Mouse (Mus musculus) mature B cell (primary cell): ENCODE results near the gene Ppef1.
"Not testable (repeated sequence)": the region's sequence is repeated elsewhere in the genome, so short reads cannot be mapped to it uniquely, and the experiment has no call there.

Source experiments
- in situ Hi-C: fragments of 300-500 bp; cut with MboI; formaldehyde crosslinking; loops from 2 replicates; pipeline ENCODE4 v1.14.3; 2019

Gene Ppef1

GRCm38 (mm10) chrX:160735650-160736049, at the start of gene Ppef1:
Ppef1 (minus strand) TSS chrX:160735765.
- in situ Hi-C loops, result no loop called here

GRCm38 (mm10) chrX:160782276-160782675, 46.7 kb upstream of the Ppef1 start:
- in situ Hi-C loops, result no loop called here

GRCm38 (mm10) chrX:160773033-160773432, 37.5 kb upstream of the Ppef1 start:
- in situ Hi-C loops, result no loop called here

- in situ Hi-C loops, result not testable (repeated sequence)
Observed at GRCm38 (mm10) chrX:160769622-160770021, 34.1 kb upstream of the Ppef1 start.

GRCm38 (mm10) chrX:160767713-160768112, 32.1 kb upstream of the Ppef1 start, which contains the start of gene Rs1:
Rs1 (plus strand) TSS chrX:160768013.
- in situ Hi-C loops, result no loop called here

GRCm38 (mm10) chrX:160766233-160766616, 30.7 kb upstream of the Ppef1 start:
- in situ Hi-C loops, result no loop called here

GRCm38 (mm10) chrX:160765389-160766232, 30.0 kb upstream of the Ppef1 start:
- in situ Hi-C loops, result no loop called here

GRCm38 (mm10) chrX:160750808-160751207, 15.2 kb upstream of the Ppef1 start:
- in situ Hi-C loops, result no loop called here

- in situ Hi-C loops, result no loop called here
Observed at GRCm38 (mm10) chrX:160748653-160749052, 13.1 kb upstream of the Ppef1 start.

GRCm38 (mm10) chrX:160745399-160745798, 9.8 kb upstream of the Ppef1 start:
- in situ Hi-C loops, result no loop called here

- in situ Hi-C loops, result no loop called here
Observed at GRCm38 (mm10) chrX:160699171-160699570, 36.4 kb downstream of the Ppef1 start.

- in situ Hi-C loops, result no loop called here
Observed at GRCm38 (mm10) chrX:160691559-160691958, 44.0 kb downstream of the Ppef1 start.

- in situ Hi-C loops, result no loop called here
Observed at GRCm38 (mm10) chrX:160690094-160690493, 45.5 kb downstream of the Ppef1 start.

- in situ Hi-C loops, result no loop called here
Observed at GRCm38 (mm10) chrX:160669992-160670391, 65.6 kb downstream of the Ppef1 start.

GRCm38 (mm10) chrX:160610882-160611644, 124.5 kb downstream of the Ppef1 start:
- in situ Hi-C loops, result no loop called here

- in situ Hi-C loops, result no loop called here
Observed at GRCm38 (mm10) chrX:160610482-160610881, 125.1 kb downstream of the Ppef1 start.

GRCm38 (mm10) chrX:160609849-160610248, 125.7 kb downstream of the Ppef1 start:
- in situ Hi-C loops, result no loop called here

GRCm38 (mm10) chrX:160603981-160604541, 131.5 kb downstream of the Ppef1 start:
- in situ Hi-C loops, result no loop called here

- in situ Hi-C loops, result no loop called here
Observed at GRCm38 (mm10) chrX:160603316-160603715, 132.2 kb downstream of the Ppef1 start.

GRCm38 (mm10) chrX:160602770-160603169, 132.8 kb downstream of the Ppef1 start:
- in situ Hi-C loops, result no loop called here

GRCm38 (mm10) chrX:160601053-160601452, 134.5 kb downstream of the Ppef1 start:
- in situ Hi-C loops, result no loop called here
